Mouse (Mus musculus): Measurements from ENCODE around the gene Olfr1056. TPM values are rescaled to one million over a fixed set of nuclear protein-coding genes. Genes with fewer than 3 reads are reported as not detected.

Gene Olfr1056
- not detected for polyA plus RNA-seq (2015; fragmentation: Illumina TruSeq; extraction: RNeasy Lipid Tissue Mini Kit (QIAGEN cat#74804); ENCODE audit: insufficient read depth, low read depth, low replicate concordance)

GRCm38 (mm10) chr2:86362369-86362768 is at the start of gene Olfr1056:
Gene Olfr1056, minus strand, starts transcription at chr2:86362469.

GRCm38 (mm10) chr2:86388461-86388860 is 26.2 kb upstream of the Olfr1056 start, which contains the start of gene Olfr1058:
Gene Olfr1058, minus strand, starts transcription at chr2:86388561.

GRCm38 (mm10) chr2:86378293-86378692 is 16.0 kb upstream of the Olfr1056 start, which contains the start of gene Olfr1057:
Gene Olfr1057, minus strand, starts transcription at chr2:86378393.

GRCm38 (mm10) chr2:86350184-86350583 is 12.1 kb downstream of the Olfr1056 start, which contains the start of gene Olfr1055:
Gene Olfr1055, minus strand, starts transcription at chr2:86350284.

GRCm38 (mm10) chr2:86335333-86335732 is 26.9 kb downstream of the Olfr1056 start, which contains the start of gene Olfr1054:
Gene Olfr1054, minus strand, starts transcription at chr2:86335433.

GRCm38 (mm10) chr2:86315184-86315583 is 47.1 kb downstream of the Olfr1056 start, which contains the start of gene Olfr1053:
Gene Olfr1053, minus strand, starts transcription at chr2:86315284.

Other genes with a start within 250 kb of the Olfr1056 start
- not detected for gene Olfr1039, start 226.5 kb downstream of the Olfr1056 start, polyA plus RNA-seq (2015; fragmentation: Illumina TruSeq; extraction: RNeasy Lipid Tissue Mini Kit (QIAGEN cat#74804); ENCODE audit: insufficient read depth, low read depth, low replicate concordance)
- gene Olfr1040, start 215.7 kb downstream of the Olfr1056 start, polyA plus RNA-seq (2015; fragmentation: Illumina TruSeq; extraction: RNeasy Lipid Tissue Mini Kit (QIAGEN cat#74804); ENCODE audit: insufficient read depth, low read depth, low replicate concordance): not detected
- gene Olfr1042, start 200.6 kb downstream of the Olfr1056 start, polyA plus RNA-seq (2015; fragmentation: Illumina TruSeq; extraction: RNeasy Lipid Tissue Mini Kit (QIAGEN cat#74804); ENCODE audit: insufficient read depth, low read depth, low replicate concordance): not detected
- not detected for gene Olfr1043, start 194.9 kb downstream of the Olfr1056 start, polyA plus RNA-seq (2015; fragmentation: Illumina TruSeq; extraction: RNeasy Lipid Tissue Mini Kit (QIAGEN cat#74804); ENCODE audit: insufficient read depth, low read depth, low replicate concordance)
- not detected for gene Olfr1044, start 184.6 kb downstream of the Olfr1056 start, polyA plus RNA-seq (2015; fragmentation: Illumina TruSeq; extraction: RNeasy Lipid Tissue Mini Kit (QIAGEN cat#74804); ENCODE audit: insufficient read depth, low read depth, low replicate concordance)
- not detected for gene Olfr52, start 176.8 kb downstream of the Olfr1056 start, polyA plus RNA-seq (2015; fragmentation: Illumina TruSeq; extraction: RNeasy Lipid Tissue Mini Kit (QIAGEN cat#74804); ENCODE audit: insufficient read depth, low read depth, low replicate concordance)
- not detected for gene Olfr1045, start 159.5 kb downstream of the Olfr1056 start, polyA plus RNA-seq (2015; fragmentation: Illumina TruSeq; extraction: RNeasy Lipid Tissue Mini Kit (QIAGEN cat#74804); ENCODE audit: insufficient read depth, low read depth, low replicate concordance)
- gene Olfr1046, start 143.2 kb downstream of the Olfr1056 start, polyA plus RNA-seq (2015; fragmentation: Illumina TruSeq; extraction: RNeasy Lipid Tissue Mini Kit (QIAGEN cat#74804); ENCODE audit: insufficient read depth, low read depth, low replicate concordance): not detected
- gene Olfr1047, start 131.1 kb downstream of the Olfr1056 start, polyA plus RNA-seq (2015; fragmentation: Illumina TruSeq; extraction: RNeasy Lipid Tissue Mini Kit (QIAGEN cat#74804); ENCODE audit: insufficient read depth, low read depth, low replicate concordance): not detected
- gene Olfr1048, start 122.2 kb downstream of the Olfr1056 start, polyA plus RNA-seq (2015; fragmentation: Illumina TruSeq; extraction: RNeasy Lipid Tissue Mini Kit (QIAGEN cat#74804); ENCODE audit: insufficient read depth, low read depth, low replicate concordance): not detected
- not detected for gene Olfr1049, start 104.1 kb downstream of the Olfr1056 start, polyA plus RNA-seq (2015; fragmentation: Illumina TruSeq; extraction: RNeasy Lipid Tissue Mini Kit (QIAGEN cat#74804); ENCODE audit: insufficient read depth, low read depth, low replicate concordance)
- gene Olfr1051, start 83.4 kb downstream of the Olfr1056 start, polyA plus RNA-seq (2015; fragmentation: Illumina TruSeq; extraction: RNeasy Lipid Tissue Mini Kit (QIAGEN cat#74804); ENCODE audit: insufficient read depth, low read depth, low replicate concordance): not detected
- gene Olfr1052, start 70.0 kb downstream of the Olfr1056 start, polyA plus RNA-seq (2015; fragmentation: Illumina TruSeq; extraction: RNeasy Lipid Tissue Mini Kit (QIAGEN cat#74804); ENCODE audit: insufficient read depth, low read depth, low replicate concordance): not detected
- gene Olfr1053, start 47.2 kb downstream of the Olfr1056 start, polyA plus RNA-seq (2015; fragmentation: Illumina TruSeq; extraction: RNeasy Lipid Tissue Mini Kit (QIAGEN cat#74804); ENCODE audit: insufficient read depth, low read depth, low replicate concordance): not detected
- not detected for gene Olfr1054, start 27.0 kb downstream of the Olfr1056 start, polyA plus RNA-seq (2015; fragmentation: Illumina TruSeq; extraction: RNeasy Lipid Tissue Mini Kit (QIAGEN cat#74804); ENCODE audit: insufficient read depth, low read depth, low replicate concordance)
- not detected for gene Olfr1055, start 12.2 kb downstream of the Olfr1056 start, polyA plus RNA-seq (2015; fragmentation: Illumina TruSeq; extraction: RNeasy Lipid Tissue Mini Kit (QIAGEN cat#74804); ENCODE audit: insufficient read depth, low read depth, low replicate concordance)
- gene Olfr1057, start 15.9 kb upstream of the Olfr1056 start, polyA plus RNA-seq (2015; fragmentation: Illumina TruSeq; extraction: RNeasy Lipid Tissue Mini Kit (QIAGEN cat#74804); ENCODE audit: insufficient read depth, low read depth, low replicate concordance): not detected
- not detected for gene Olfr1058, start 26.1 kb upstream of the Olfr1056 start, polyA plus RNA-seq (2015; fragmentation: Illumina TruSeq; extraction: RNeasy Lipid Tissue Mini Kit (QIAGEN cat#74804); ENCODE audit: insufficient read depth, low read depth, low replicate concordance)
- not detected for gene Olfr1061, start 51.6 kb upstream of the Olfr1056 start, polyA plus RNA-seq (2015; fragmentation: Illumina TruSeq; extraction: RNeasy Lipid Tissue Mini Kit (QIAGEN cat#74804); ENCODE audit: insufficient read depth, low read depth, low replicate concordance)
- gene Olfr1062, start 64.3 kb upstream of the Olfr1056 start, polyA plus RNA-seq (2015; fragmentation: Illumina TruSeq; extraction: RNeasy Lipid Tissue Mini Kit (QIAGEN cat#74804); ENCODE audit: insufficient read depth, low read depth, low replicate concordance): not detected
- not detected for gene Olfr1065, start 88.1 kb upstream of the Olfr1056 start, polyA plus RNA-seq (2015; fragmentation: Illumina TruSeq; extraction: RNeasy Lipid Tissue Mini Kit (QIAGEN cat#74804); ENCODE audit: insufficient read depth, low read depth, low replicate concordance)
- not detected for gene Olfr1066, start 93.8 kb upstream of the Olfr1056 start, polyA plus RNA-seq (2015; fragmentation: Illumina TruSeq; extraction: RNeasy Lipid Tissue Mini Kit (QIAGEN cat#74804); ENCODE audit: insufficient read depth, low read depth, low replicate concordance)
- gene Olfr228, start 124.9 kb upstream of the Olfr1056 start, polyA plus RNA-seq (2015; fragmentation: Illumina TruSeq; extraction: RNeasy Lipid Tissue Mini Kit (QIAGEN cat#74804); ENCODE audit: insufficient read depth, low read depth, low replicate concordance): not detected
- gene Olfr1076, start 146.0 kb upstream of the Olfr1056 start, polyA plus RNA-seq (2015; fragmentation: Illumina TruSeq; extraction: RNeasy Lipid Tissue Mini Kit (QIAGEN cat#74804); ENCODE audit: insufficient read depth, low read depth, low replicate concordance): not detected
- not detected for gene Olfr1079, start 180.0 kb upstream of the Olfr1056 start, polyA plus RNA-seq (2015; fragmentation: Illumina TruSeq; extraction: RNeasy Lipid Tissue Mini Kit (QIAGEN cat#74804); ENCODE audit: insufficient read depth, low read depth, low replicate concordance)
- not detected for gene Olfr1080, start 195.8 kb upstream of the Olfr1056 start, polyA plus RNA-seq (2015; fragmentation: Illumina TruSeq; extraction: RNeasy Lipid Tissue Mini Kit (QIAGEN cat#74804); ENCODE audit: insufficient read depth, low read depth, low replicate concordance)
- gene Olfr1082, start 236.5 kb upstream of the Olfr1056 start, polyA plus RNA-seq (2015; fragmentation: Illumina TruSeq; extraction: RNeasy Lipid Tissue Mini Kit (QIAGEN cat#74804); ENCODE audit: insufficient read depth, low read depth, low replicate concordance): not detected